Mouse (Mus musculus): ENCODE data around the gene Fxyd5.

The Fxyd5 gene

DNA sequence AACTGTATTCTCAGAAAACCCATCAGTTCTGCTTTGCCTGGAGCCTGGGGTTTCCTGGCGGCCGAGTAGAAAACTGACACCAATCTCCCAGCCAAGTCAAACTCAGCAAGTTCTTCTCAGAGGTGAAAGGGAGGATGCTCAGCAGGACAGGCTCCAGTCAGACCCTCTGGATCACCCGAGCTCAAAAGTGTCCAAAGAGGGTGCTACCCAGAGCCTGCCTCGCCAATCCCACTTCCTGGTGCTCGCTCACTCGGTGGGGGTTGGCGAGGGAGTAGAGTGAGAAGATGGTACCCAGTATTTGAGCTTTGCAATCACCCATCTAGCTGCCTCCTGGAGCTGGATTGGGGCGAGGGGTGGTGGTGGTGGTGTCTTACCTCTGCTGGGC, 1.3 kb downstream of the Fxyd5 start:
- no peak for DNase-seq (ENCODE audit: extremely low spot score, low spot score)

DNA sequence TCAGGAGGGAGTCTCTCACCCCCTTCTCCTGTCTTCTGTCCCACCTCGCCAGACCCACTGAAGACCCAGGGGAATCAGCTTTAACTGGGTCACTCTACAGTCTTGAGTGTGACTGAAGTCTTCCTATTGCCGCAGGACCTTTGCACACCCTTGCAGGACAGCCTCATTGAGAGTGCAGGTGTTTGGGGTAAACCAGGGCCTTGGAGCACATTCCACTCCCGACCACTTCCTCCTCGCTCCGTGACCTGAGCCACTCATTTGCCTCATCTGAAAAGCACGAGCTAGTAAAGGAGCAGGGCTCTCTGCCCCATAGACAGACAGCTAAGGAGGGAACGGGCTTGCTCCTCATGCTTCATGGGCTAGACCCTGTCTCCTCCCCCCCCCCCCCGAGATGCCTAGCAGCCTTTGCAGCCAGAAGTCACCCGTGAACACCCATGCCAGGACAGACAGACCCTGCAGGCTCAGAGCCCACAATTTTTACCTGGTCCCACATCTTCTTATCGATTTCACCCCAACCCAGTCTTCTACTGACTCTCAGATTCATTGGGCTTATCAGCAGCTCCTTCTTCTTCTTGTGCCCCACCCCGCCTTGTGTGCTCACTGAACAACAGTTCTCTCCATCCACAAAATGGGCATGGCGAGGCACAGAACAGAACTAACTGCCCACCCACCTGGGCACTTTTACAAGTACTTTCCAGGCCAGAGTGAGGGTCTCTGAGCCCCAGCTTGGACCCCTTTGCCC, 1.8 kb downstream of the Fxyd5 start:
- DNase-seq (ENCODE audit: extremely low spot score, low spot score) = no peak

DNA sequence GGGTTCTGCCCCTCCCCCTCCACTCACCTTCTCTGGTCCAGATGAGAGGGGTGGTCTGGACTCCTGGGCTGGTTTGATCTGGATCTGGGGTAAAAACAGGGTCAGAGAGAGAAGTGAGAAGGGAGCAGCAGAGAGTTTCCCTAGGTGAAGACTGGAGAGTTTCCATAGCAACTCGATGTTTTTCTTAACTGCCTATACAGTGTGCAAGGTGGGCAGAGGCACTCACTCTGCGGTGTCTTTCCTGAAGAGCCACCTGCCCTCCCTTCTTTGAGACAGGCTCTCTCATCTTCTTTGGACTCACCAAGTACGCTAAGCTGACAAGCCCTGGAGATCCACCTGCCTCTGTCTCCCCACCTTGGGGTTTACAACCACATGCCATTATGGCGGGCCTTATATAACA, 3.3 kb downstream of the Fxyd5 start:
- no peak for DNase-seq (ENCODE audit: extremely low spot score, low spot score)

DNA sequence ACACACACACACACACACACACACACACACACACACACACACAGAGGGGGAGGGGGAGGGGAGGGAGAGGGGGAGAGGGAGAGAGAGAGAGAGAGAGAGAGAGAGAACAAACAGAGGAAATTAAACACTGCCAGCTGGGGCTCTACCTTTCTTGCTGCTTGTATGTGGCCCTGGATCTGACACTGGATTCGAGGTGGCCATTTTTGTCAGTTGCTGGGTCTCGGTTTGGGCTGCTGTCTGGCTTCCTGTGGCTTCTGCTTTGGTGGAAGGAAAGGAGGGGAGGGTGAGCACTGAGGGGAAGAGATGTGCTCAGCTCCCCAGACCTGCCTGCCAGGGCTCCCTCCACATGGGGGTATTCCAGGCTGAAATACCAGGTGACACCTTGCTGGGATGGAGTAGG, 4.6 kb downstream of the Fxyd5 start:
- DNase-seq (ENCODE audit: extremely low spot score, low spot score) = no peak

DNA sequence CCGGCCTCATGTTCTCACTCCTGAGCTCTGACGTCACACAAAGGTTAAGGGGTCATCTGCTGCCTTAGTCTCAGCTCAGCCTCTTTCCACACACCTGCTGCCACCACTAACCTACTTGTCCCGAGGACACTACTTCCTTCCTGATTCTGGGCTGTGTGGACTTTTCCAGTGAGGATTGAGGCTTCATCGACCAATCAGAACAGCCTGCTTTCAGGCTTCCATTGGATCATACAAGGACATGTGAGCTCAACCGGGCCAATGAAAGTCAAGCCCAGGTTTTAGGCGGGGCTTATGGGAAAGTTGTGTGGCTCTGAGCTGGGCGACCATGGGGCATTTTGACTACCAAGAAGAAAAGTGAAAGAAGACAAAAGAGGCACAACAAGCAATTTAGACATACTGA, 5.4 kb downstream of the Fxyd5 start:
- no peak for DNase-seq (ENCODE audit: extremely low spot score, low spot score)

DNA sequence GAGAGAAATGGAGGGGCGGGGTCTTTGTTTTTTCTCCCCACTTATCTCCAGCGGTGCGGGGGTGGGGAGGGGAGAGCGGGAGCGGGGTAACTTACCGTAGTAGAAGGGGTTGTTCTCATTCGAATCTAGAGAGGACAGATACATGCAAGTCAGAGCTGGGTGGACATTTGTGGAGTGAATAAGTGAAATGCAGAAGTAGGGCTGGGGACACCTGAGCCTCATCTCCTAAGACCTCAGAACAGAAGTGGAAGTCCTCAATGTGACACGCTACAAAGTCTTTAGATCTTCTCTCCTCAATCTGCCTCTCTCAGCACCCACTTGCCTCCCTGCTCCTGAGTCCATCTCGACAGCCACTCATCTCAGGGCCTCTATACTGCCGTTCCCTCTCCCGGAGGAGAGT, 7.0 kb downstream of the Fxyd5 start:
- no peak for DNase-seq (ENCODE audit: extremely low spot score, low spot score)

DNA sequence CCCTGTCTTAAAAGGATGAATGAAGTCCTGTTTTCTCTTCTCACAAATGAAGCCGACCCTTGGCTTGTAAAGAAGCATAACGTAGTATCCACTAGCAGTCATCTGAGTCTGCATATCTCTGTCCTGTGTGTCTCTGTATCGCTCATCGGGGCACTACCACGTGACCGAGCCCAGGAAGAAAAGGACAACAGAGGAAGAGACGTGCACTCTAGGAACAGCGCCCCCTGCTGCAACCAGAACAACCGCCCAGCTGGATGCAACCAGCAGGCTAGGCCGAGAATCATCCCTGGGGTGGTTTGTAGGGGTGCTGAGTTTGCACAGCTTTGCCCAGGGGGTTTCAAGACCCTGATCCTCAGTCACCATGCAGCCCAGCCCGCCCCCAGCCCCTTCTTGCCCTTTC, 7.5 kb downstream of the Fxyd5 start:
- no peak for DNase-seq (ENCODE audit: extremely low spot score, low spot score)

DNA sequence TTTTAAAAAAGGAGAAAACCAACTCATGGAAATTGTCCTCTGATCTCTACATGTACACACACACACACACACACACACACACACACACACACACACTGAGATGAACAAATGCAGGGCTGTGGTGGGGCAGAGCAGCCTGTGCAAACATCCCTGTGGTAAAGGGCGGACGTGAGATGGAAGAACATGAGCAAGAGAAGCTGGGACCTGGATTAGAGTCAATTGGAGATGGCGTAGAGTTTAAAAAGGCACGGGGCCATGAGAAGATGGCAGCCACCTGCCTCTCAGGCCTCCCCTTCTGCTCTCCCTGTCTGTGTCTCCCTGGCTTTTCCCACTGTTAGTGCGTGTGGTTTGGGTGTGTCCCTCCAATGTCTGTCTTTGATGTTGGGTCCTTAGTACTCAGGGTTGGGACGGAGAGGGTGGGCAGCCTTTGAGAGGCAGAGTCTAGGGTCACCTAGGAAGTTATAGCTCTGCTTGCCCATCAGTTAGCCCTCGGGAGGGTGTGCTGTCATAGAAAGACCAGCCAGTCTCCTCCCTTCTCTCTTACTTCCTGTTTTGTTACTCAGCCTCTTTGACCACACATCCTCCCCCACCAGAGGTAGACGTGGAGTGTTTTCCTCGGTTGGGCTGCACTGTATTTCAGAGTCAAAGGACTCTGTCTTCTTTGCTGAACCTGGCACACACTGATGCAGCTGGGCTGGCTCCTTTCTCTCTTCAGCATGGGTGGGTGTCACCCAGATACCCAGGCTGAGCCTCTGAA, 8.7 kb downstream of the Fxyd5 start:
- DNase-seq (ENCODE audit: extremely low spot score, low spot score) = no peak

DNA sequence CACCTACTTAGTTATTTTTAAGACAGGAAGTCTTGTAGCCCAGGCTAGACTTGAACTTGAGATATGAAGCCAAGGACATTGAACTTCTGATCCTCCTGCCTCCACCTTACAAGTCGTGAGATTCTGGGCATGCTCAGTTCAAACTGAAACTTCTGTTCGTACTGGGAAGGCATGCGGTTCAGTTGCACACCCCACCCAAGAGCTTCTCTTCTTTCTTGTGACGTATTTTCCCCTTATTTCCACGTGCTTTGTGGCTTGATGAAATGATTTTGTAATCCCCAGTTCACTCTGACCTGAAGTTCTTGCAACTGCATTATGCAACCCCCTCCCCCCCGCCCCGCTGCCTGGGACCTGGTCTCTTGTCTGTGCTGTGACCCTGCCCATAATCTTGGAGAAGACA, 10.6 kb downstream of the Fxyd5 start:
- no peak for DNase-seq (ENCODE audit: extremely low spot score, low spot score)

DNA sequence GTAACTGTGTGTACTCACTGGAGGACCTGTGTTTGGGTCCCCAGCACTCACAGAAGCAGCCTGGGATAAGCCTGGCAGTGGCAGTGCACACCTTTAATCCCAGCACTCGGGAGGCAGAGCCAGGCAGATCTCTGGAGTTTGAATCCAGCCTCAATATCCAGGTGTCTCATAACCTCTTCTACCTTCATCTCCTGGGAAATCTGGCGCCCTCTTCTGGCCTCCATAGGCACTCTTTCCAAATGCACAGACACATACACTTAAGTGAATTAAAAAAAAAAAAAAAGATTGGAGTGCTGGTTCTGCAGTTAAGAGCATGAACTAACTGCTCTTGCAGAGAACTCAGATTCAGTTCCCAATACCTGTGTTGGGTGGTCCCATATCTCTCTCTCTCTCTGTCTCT, 11.6 kb downstream of the Fxyd5 start:
- DNase-seq (ENCODE audit: extremely low spot score, low spot score) = no peak

DNA sequence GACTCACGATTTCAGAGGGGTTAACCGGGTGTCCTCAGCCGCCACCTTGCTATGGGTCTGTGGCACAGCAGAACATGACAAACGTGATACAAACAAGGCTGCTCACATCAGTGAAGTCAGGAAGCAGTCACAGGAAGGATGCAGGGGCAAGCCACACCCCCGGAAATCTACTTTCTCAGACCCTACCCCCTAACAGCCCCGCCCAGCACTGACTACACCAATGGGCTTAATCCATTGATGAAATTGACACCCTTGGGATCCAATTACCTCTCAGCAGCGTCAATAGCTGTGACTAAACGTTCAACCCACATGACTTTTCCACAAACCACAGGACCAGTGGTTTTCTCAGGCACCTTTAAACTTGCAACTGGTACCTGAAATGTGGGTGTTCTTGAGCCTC, 13.7 kb downstream of the Fxyd5 start:
- no peak for DNase-seq (ENCODE audit: extremely low spot score, low spot score)

DNA sequence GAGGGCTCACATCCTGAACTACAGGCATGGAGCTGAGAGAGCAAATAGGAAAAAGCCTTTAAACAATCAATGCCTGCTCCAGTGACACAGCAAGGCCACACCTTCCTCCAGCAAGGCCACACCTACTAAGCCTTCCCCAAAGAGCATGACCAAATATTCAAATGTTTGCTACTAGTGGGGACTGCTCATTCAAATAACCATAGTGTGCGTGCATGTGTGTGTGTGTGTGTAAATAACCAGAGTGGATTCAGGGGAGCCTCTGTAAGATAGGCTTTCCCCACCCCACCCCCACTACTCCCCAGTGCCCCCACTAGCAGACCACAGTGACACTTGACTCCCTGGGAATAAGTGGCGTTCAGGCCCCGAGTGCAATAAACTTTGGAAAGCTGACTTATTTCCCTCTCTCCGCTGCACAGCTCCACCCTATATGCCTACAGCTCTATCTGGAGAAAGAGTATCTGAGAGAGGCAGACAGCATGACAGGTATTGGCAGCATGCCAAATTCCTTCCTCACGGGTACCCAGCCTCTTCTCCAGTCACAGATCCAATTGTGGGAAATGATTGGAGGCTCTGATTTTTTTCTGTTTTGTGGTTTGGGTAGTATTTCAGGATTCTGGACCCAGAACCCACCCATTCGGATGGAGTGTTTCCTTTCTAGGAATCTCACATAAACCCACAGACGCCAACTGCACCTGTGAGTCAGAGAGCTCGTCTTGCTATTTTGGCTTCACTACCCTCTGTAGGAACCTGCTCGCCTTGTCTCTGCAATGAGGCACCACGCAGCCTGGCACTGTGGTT, 25.0 kb downstream of the Fxyd5 start:
- no peak for DNase-seq (ENCODE audit: extremely low spot score, low spot score)

DNA sequence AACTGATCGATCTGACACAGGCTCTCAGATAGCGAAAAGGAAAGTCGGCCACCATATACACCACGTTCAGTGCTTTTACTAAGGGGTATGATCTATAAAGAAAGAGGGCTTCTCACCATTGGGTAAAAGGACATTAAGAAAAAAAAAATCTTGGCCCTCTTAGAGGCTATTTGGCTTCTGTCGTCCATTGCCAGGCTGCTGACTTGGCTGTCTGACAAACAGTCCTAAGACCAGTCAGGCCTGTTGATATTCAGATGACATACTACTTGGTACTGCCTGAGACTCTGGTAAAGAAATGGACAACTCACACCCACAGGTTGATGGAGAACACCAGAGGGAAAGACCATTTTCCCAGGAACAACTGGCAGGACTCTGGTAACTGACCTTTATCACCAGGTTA, 29.3 kb downstream of the Fxyd5 start:
- no peak for DNase-seq (ENCODE audit: extremely low spot score, low spot score)

DNA sequence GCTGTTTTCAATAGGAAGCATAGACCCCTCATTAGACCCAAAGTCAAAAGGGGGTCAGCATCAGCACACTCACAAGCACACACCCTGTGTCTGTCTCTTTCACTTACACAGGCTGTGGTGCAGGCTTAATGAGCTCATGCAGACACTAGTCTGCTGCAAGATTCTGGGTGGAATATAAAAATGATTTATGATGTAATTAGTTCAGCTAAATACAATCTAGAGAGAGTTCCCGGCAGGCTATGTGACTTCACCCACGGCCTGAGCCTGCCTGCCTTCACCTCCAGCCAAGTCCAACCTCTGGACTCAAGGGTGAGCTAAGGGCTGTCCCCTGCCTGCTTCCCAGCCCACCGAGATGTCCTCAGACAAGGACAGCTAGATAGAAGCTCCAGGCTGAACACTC, 33.4 kb downstream of the Fxyd5 start:
- no peak for DNase-seq (ENCODE audit: extremely low spot score, low spot score)

DNA sequence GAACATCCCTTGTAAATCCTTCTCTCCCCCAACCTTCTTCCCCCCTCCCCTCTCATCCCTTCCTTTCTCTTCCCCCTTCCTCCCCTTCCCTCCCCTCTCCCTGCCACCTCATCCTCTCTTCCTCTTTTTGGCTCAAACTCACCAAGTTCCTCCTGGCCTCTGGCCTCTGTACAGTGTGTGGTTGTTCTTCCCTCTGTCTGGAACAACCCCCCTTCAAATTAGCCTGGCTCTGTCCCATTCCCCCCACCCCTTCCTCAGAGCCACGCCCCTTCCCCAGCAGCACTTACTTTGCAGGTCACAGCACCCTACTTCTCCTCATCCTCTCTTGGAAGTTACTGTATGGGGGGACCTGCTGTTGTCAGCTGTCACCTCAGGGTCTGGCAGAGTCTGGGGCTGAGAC, 34.1 kb downstream of the Fxyd5 start:
- DNase-seq (ENCODE audit: extremely low spot score, low spot score) = no peak

DNA sequence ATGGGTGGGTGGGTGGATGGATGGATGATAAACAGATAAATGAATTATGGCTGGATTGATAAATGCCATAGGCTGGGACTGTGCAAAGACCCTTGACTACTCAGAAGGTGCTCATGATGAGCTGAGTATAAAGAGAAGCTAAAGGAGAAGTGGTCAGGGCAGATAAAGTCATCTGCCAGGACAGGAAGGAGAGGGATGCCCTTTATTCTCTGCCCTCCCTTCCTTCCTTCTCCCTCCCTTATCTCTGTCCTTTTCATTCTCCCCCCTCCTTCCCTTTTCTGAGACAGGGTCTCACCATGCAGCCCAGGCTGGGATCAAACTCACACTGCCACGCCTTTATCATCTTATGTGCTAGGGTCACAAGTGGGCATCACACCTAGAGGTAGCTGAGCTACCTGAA, 34.5 kb downstream of the Fxyd5 start:
- DNase-seq (ENCODE audit: extremely low spot score, low spot score) = no peak

DNA sequence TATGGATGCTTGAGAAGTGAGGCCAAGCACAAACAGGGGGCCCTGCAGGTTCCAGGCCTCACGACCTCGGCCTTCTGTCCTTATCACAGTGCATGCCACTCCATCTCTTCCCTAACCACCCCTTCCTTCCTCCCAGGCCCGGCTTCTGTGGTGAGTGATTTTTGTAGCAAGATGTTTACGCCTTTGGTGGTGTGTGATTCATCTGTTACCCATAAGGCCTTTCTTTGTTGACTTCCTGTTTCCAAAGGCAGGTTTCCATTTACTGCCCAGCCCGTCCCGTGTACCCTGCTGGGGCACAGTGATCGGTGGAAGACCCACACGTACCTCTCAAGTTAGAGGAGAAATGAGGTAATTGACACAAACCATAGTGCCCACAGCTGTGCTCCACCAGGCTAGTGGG, 39.6 kb downstream of the Fxyd5 start:
- no peak for DNase-seq (ENCODE audit: extremely low spot score, low spot score)

DNA sequence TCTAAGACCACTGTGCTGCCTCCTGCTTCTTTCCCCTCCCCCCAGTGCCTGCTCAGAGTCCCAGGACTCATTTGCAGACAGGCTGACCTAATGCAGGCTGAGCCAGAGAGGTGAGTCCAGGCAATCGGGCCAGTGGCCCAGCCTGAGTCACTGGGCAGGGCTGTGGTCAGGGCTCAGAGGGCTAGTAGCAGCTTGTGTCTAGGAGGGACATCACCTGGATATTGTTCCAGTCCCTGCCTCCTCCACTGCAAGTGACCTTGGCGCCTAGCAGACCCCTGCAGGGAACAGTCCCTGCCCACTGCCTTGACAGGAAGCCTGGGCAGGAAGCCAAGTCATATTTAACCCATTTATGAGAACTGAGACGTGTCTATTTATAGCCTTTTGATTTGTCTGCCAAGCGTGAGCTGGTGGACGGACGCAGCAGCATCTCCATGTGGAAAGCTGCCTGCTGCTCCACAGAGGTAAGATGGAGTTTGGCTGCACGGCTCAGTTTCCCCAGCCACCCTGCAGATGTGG, 41.7 kb downstream of the Fxyd5 start:
- no peak for DNase-seq (ENCODE audit: extremely low spot score, low spot score)

DNA sequence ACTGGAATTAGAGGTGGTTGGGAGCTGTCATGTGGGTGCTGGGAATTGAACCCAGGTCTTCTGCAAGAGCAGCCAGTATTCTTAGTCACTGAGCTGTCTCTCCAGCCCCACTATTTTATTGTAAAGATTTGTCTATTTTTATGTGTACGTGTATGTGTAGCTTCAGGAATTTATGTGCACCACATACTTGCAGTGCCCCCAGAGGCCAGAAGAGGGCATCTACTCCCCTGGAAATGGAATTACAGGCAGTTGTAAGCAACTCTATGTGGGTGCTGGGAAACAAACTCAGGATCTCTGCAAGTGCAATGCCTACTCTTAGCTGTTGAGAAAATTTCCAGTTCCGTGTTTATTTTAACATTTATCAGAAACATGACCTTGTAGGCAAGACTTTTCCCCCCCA, 45.8 kb downstream of the Fxyd5 start:
- no peak for DNase-seq (ENCODE audit: extremely low spot score, low spot score)

DNA sequence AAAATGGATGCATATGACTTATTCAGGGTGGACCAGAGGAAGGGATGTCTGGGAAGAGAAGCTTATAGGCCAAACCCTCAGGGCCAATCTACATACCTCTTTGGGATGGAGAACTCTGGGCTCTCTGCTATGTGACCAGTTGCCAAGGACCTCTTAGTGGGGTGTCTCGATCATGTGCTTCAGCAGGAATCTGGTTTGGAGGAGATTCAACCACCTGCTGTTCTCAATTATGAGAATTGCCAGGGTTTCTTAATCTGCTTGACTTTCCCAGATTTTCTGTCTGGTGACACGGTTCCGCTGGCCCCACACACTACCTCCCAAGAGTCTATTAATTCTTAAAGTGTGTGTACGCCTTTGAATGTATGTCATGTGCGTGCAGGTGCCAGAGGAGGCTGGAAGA, 48.3 kb downstream of the Fxyd5 start:
- DNase-seq (ENCODE audit: extremely low spot score, low spot score) = no peak

DNA sequence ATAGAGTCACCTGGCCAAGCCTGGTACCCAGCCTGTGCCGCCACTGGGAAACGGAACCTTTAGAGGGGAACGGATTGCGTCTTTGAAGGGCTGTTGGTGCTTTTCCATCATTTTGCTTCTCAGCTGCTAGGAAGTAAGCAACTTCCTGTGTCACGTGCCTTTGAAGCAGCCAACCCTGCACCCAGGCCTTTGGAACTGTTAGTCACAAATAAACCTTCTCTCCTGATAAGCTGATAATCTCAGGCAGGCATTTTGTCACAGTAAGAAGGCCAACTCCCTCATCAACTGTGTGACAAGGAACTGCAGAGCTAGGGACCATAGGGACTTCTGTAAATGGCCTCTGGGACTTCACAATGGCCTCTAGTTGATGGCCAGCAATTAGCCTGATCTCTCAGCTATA, 50.1 kb downstream of the Fxyd5 start:
- no peak for DNase-seq (ENCODE audit: extremely low spot score, low spot score)

DNA sequence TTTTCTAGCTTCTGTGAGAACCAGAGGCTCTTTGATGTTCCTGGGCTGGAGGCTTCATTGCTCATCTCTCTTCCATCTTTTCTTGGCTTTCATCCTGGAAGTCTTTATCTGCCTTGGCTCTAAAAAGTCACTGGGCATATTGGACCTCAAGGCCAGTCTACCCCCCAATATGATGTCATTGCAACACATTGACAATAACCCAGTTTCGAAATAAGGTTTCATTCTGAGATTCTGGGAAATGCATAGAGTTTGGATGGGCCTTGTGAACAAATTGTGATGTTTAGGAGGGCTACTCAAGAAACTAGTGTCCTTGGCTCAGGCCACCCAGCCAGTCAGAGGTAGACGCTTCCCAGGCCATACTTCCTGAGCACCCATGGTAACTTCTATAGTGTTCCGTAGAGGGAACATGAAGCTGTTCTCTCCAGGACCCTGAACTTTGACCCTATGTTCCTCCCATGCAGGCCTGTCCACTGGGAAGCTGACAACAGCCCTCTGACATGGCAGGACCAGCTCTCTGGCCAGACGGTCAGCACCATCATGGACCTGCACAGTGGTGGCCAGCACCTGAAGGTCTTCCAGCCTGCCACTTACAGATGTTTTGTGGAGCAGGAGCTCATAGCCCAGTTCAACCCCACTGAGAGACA, 53.6 kb downstream of the Fxyd5 start:
- no peak for DNase-seq (ENCODE audit: extremely low spot score, low spot score)
